Mouse (Mus musculus) forebrain, embryonic 15.5 days (tissue): Measurements from ENCODE around the gene Hipk4. TPM values are rescaled to one million over a fixed set of nuclear protein-coding genes. Genes with fewer than 3 reads are reported as not detected.

Experiments used
- ATAC-seq: fragments of 200-750 bp; cut with Nextera tagmentation; replicated peaks from 2 replicates; pipeline ENCODE4 v1.8.0; 2017; ENCODE audit warnings: mild to moderate bottlenecking, moderate TSS enrichment, moderate library complexity
- H3K27ac ChIP-seq: fragments of 300-500 bp; sonication (generic); replicated peaks from 2 replicates; pipeline ENCODE4 v1.5.1; 2015; ENCODE audit warnings: mild to moderate bottlenecking, inconsistent platforms
- H3K27me3 ChIP-seq: fragments of 300-500 bp; sonication (generic); 2 replicates; pipeline ENCODE4 v1.6.1; 2015; ENCODE audit warnings: inconsistent platforms
- H3K36me3 ChIP-seq: fragments of 300-500 bp; sonication (generic); 2 replicates; pipeline ENCODE4 v1.6.1; 2015; ENCODE audit warnings: mild to moderate bottlenecking, inconsistent platforms
- H3K4me1 ChIP-seq: fragments of 300-500 bp; sonication (generic); 2 replicates; pipeline ENCODE4 v1.6.1; 2015; ENCODE audit warnings: inconsistent platforms
- H3K4me2 ChIP-seq: fragments of 300-500 bp; sonication (generic); replicated peaks from 2 replicates; pipeline ENCODE4 v1.6.1; 2015; ENCODE audit warnings: mild to moderate bottlenecking, inconsistent platforms
- H3K4me3 ChIP-seq: fragments of 300-500 bp; sonication (generic); 2 replicates; pipeline ENCODE4 v1.5.1; 2015; ENCODE audit warnings: mild to moderate bottlenecking, inconsistent platforms
- H3K9ac ChIP-seq: fragments of 300-500 bp; sonication (generic); replicated peaks from 2 replicates; pipeline ENCODE4 v1.6.1; 2015; ENCODE audit warnings: mild to moderate bottlenecking, inconsistent platforms
- H3K9me3 ChIP-seq: fragments of 300-500 bp; sonication (generic); 2 replicates; pipeline ENCODE4 v1.6.1; 2016; ENCODE audit warnings: inconsistent platforms
- WGBS: fragments of 180-500 bp; shearing (Covaris S2); methylation state at CpG from one replicate; pipeline ENCODE4 v1.1.7; 2015; ENCODE audit warnings: mixed read lengths; 5-methylcytosine and 5-hydroxymethylcytosine counted together
- polyA plus RNA-seq: library from polyadenylated mRNA; unstranded; fragments of >200 nt; fragmentation: Nextera tagmentation; extraction: Ambion mirVana; gene quantifications from 2 replicates; pipeline ENCODE4 v1.2.1, GENCODE M21; 2015

Hipk4 gene
- polyA plus RNA-seq, 1 experiment from 2014 or later = 0.42 TPM

DNA sequence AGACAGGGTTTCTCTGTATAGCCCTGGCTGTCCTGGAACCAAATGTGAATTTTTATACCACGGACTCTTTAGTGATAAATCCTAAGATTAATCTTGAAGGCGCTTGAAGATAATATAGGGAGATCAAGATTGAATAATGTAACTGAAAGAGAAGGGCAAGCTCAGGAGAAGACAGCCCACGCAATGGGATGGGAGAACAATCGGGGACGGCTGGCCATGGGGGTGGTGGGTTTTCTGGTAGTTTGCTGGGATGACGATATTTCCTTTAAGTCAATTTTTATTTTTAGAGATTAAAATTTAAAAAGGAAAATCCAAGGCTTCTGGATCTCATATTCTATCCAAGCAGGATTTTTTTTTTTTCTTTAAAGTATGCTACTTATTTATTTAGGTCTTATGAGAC lies 20.0 kb downstream of the Hipk4 start:
- Histone ChIP-seq H3K9ac (peak overlapping the region; percentile 61), H3K4me1 (peaks cover 21% of the 10 kb centered on the region), H3K4me2 (peak overlapping the region; percentile 78), H3K4me3 (peak overlapping the region; percentile 57), H3K27me3 (no peaks in the 10 kb centered on the region), H3K27ac (0 out of 2 replicates have a peak overlapping the region, but pooled peaks have one; percentile 14), H3K36me3 (peaks cover 8% of the 10 kb centered on the region), H3K9me3 (no peaks in the 10 kb centered on the region)
- 58% methylated on average over 6 of the region's 6 CpGs for WGBS
- ATAC-seq = no peak; the same call in 1 of the 2 replicates

- Histone ChIP-seq H3K9me3 (no peaks in the 10 kb centered on the region), H3K36me3 (peaks cover 7% of the 10 kb centered on the region; the same call in 1 of the 2 replicates), H3K27me3 (no peaks in the 10 kb centered on the region), H3K27ac (no peak overlapping the region), H3K4me2 (no peak overlapping the region), H3K4me3 (no peak overlapping the region), H3K4me1 (peaks cover 21% of the 10 kb centered on the region), H3K9ac (no peak overlapping the region)
- WGBS = 97% methylated on average over 4 of the region's 4 CpGs
- no peak for ATAC-seq
These were observed 20.8 kb downstream of the Hipk4 start for GRCm38 (mm10) chr7:27543851-27544250.

GRCm38 (mm10) chr7:27544675-27545370 lies 21.8 kb downstream of the Hipk4 start:
- H3K9ac ChIP-seq = no peak overlapping the region
- ATAC-seq = no peak
- 87% methylated on average over 12 of the region's 12 CpGs for WGBS

GRCm38 (mm10) chr7:27549597-27549996 lies 26.5 kb downstream of the Hipk4 start:
- no peak overlapping the region for H3K27ac ChIP-seq
- 73% methylated on average over 6 of the region's 6 CpGs for WGBS
- H3K36me3 ChIP-seq = no peaks in the 10 kb centered on the region
- H3K9ac ChIP-seq = no peak overlapping the region
- H3K4me3 ChIP-seq = no peak overlapping the region
- no peak for ATAC-seq
- no peak overlapping the region for H3K4me2 ChIP-seq
- H3K27me3 ChIP-seq = no peaks in the 10 kb centered on the region
- no peaks in the 10 kb centered on the region for H3K9me3 ChIP-seq
- H3K4me1 ChIP-seq = peaks cover 19% of the 10 kb centered on the region

More at GRCm38 (mm10) chr7:27544675-27545370, 21.8 kb downstream of the Hipk4 start:
- H3K4me1 ChIP-seq = peaks cover 21% of the 10 kb centered on the region
- no peaks in the 10 kb centered on the region for H3K27me3 ChIP-seq
- no peak overlapping the region for H3K27ac ChIP-seq
- no peaks in the 10 kb centered on the region for H3K9me3 ChIP-seq
- no peak overlapping the region for H3K4me2 ChIP-seq
- 0 out of 2 replicates have a peak, but pooled peaks cover 3% of the 10 kb centered on the region for H3K36me3 ChIP-seq
- H3K4me3 ChIP-seq = no peak overlapping the region

GRCm38 (mm10) chr7:27552070-27552469 lies 29.0 kb downstream of the Hipk4 start:
- no peak for ATAC-seq
- WGBS = 60% methylated on average over 5 of the region's 5 CpGs
- H3K9ac ChIP-seq = peak overlapping the region; percentile 65; the same call in 1 of the 2 replicates
- H3K4me3 ChIP-seq = peak overlapping the region; percentile 75
- peaks cover 11% of the 10 kb centered on the region for H3K36me3 ChIP-seq
- no peaks in the 10 kb centered on the region for H3K9me3 ChIP-seq
- peak overlapping the region; percentile 77 for H3K4me2 ChIP-seq
- H3K27me3 ChIP-seq = no peaks in the 10 kb centered on the region
- H3K4me1 ChIP-seq = peaks cover 29% of the 10 kb centered on the region
- no peak overlapping the region for H3K27ac ChIP-seq

DNA sequence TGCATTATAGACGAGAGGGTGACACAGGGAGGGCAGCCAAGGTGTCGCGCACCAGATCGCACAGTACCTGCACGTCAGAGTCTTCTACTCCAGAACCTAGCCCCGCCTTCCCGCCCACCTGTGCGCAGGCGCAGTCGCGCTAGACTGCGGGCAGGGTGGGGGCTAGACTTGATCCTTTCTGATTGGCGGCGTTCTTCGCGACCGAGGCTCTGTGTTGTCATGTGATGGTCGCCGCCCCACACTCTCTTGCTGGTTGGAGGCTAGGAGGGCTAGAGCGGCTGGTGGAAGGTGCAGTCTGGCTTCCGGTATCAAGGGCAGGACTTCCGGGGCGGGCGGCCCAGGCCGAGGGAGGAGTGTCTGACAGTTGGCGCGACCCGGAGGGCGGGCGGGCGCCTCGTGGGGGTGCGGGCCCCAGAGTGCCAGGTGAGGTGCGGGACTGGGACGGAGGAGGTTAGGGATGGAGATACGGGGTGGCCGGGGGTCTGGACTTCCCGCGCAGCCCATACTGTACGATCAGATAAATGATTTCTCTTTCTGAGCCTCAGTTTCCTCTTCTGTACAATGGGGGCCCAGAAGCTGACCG lies 30.0 kb downstream of the Hipk4 start, which contains the start of the genes Pld3 and 2310022A10Rik:
Gene Pld3 (minus strand): TSS at position 288 of the 583 bp plus-strand sequence.
Gene 2310022A10Rik (plus strand): TSS at position 303 of the 583 bp plus-strand sequence.
- WGBS = under 1% methylated on average over 41 of the region's 41 CpGs

GRCm38 (mm10) chr7:27560291-27560887 lies 37.3 kb downstream of the Hipk4 start:
- peaks cover 61% of the 10 kb centered on the region for H3K36me3 ChIP-seq
- ATAC-seq = no peak

More for the DNA sequence above, 30.0 kb downstream of the Hipk4 start, which contains the start of the genes Pld3 and 2310022A10Rik:
- Histone ChIP-seq H3K36me3 (peaks cover 11% of the 10 kb centered on the region), H3K27ac (peak within 1 kb of the TSS; percentile 42), H3K9me3 (no peaks in the 10 kb centered on the region), H3K27me3 (no peaks in the 10 kb centered on the region), H3K4me3 (peak within 1 kb of the TSS; percentile 75), H3K4me2 (peak within 1 kb of the TSS; percentile 77), H3K4me1 (peaks cover 29% of the 10 kb centered on the region), H3K9ac (peak within 1 kb of the TSS; percentile 65)
- ATAC-seq = peak; percentile 100

DNA sequence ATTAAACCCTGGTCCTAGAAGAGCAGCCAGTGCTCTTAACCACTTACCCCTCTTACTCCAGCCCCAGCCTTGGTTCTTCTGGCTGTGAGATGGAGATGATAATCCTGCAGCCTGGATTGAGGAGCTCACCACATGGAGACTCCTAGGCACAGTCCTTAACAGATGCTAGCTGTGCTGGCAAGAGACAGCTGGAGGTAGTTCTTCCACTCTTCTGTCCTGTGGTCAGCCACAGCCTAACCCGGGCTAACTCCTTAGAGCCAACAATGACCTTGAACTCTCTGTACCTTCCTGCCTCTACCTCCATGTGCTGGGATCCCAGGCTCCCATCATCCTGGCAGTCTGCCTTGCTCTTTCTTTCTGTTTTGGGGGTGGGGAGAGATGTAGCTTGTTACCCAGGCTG lies 37.9 kb downstream of the Hipk4 start:
- Histone ChIP-seq H3K36me3 (peaks cover 59% of the 10 kb centered on the region), H3K27me3 (no peaks in the 10 kb centered on the region), H3K4me1 (0 out of 2 replicates have a peak, but pooled peaks cover 4% of the 10 kb centered on the region), H3K9ac (no peak overlapping the region), H3K27ac (no peak overlapping the region), H3K4me3 (no peak overlapping the region), H3K9me3 (no peaks in the 10 kb centered on the region), H3K4me2 (no peak overlapping the region)
- no peak for ATAC-seq
- 93% methylated on average over 1 of the region's 1 CpGs for WGBS

More at GRCm38 (mm10) chr7:27560291-27560887, 37.3 kb downstream of the Hipk4 start:
- Histone ChIP-seq H3K4me1 (0 out of 2 replicates have a peak, but pooled peaks cover 6% of the 10 kb centered on the region), H3K27me3 (no peaks in the 10 kb centered on the region), H3K4me2 (no peak overlapping the region), H3K9me3 (no peaks in the 10 kb centered on the region), H3K9ac (no peak overlapping the region), H3K4me3 (no peak overlapping the region), H3K27ac (no peak overlapping the region)
- 89% methylated on average over 8 of the region's 8 CpGs for WGBS

- no peak overlapping the region for H3K27ac ChIP-seq
- no peak overlapping the region for H3K4me3 ChIP-seq
- no peak for ATAC-seq
- no peaks in the 10 kb centered on the region for H3K9me3 ChIP-seq
- no peak overlapping the region for H3K4me2 ChIP-seq
- 93% methylated on average over 5 of the region's 5 CpGs for WGBS
- no peaks in the 10 kb centered on the region for H3K4me1 ChIP-seq
- no peaks in the 10 kb centered on the region for H3K27me3 ChIP-seq
- peaks cover 73% of the 10 kb centered on the region for H3K36me3 ChIP-seq
- no peak overlapping the region for H3K9ac ChIP-seq
These were observed 46.6 kb downstream of the Hipk4 start for GRCm38 (mm10) chr7:27569580-27570224.

DNA sequence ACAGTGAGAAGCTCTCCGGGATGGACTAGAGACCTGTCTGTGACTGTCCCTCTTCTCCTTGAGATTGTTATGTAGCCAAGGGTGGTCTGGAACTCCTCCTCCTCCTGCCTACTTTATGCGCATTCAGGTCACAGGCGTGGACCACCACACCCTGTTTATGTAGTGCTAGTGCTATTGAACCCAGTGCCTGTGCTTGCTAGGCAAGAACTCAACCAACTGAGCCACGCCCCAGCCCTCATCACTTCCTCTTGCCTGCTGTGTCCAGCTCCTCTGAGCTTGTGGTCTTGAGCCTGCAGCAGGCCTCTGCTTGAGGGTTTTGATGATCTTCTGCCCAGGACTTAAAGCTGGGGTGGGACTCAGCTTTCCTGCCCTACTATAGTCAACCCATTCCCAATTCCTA lies 49.1 kb downstream of the Hipk4 start:
- Histone ChIP-seq H3K9me3 (no peaks in the 10 kb centered on the region), H3K4me2 (no peak overlapping the region), H3K36me3 (peaks cover 82% of the 10 kb centered on the region), H3K4me3 (no peak overlapping the region), H3K27me3 (no peaks in the 10 kb centered on the region), H3K4me1 (no peaks in the 10 kb centered on the region), H3K27ac (no peak overlapping the region), H3K9ac (no peak overlapping the region)
- WGBS = 95% methylated on average over 4 of the region's 4 CpGs
- ATAC-seq = no peak

DNA sequence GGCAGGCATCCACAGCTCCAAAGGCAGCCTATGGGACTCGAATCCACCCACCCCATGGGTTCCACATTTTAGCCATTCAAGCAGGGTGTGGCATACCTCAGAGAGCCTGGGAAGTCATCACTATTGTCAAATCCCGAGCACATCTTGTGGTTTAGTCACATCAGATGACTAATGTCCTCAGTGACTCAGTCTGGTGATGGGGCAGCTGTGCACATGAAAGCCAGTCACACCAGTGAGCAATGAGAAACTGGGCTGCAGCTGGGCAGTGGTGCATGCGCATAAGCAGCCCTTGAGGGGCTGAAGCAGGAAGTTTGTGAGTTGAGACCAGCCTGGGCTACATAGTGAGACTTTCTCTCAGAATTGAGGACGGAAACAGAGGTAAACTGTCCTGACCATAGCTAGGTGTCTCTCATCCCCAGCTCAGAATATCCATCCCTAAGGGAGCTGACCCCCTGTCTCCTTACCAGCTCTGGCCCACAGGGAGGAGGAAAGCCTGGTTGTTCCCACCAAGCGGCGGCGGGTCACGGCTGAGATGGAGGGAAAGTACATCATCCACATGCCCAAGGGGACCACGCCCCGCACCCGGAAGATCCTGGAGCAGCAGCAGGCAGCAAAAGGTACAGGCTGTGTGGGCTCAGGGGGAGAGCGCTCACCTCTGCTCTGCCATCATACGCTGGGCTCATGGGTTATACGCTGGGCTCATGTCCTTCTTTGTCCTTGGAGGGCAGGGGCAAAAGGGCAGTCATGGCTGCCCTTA lies 51.2 kb downstream of the Hipk4 start:
- Histone ChIP-seq H3K27me3 (no peaks in the 10 kb centered on the region), H3K4me3 (no peak overlapping the region), H3K9ac (no peak overlapping the region), H3K36me3 (peaks cover 81% of the 10 kb centered on the region), H3K4me2 (no peak overlapping the region), H3K27ac (no peak overlapping the region), H3K4me1 (no peaks in the 10 kb centered on the region), H3K9me3 (no peaks in the 10 kb centered on the region)
- no peak for ATAC-seq
- 95% methylated on average over 14 of the region's 14 CpGs for WGBS
